Mouse (Mus musculus) c-Kit-positive CD71-positive TER-119-negative erythroid progenitor cells, embryonic 14.5 days (primary cell): ENCODE measurements around the gene Myo10.

Source experiments
- DNase-seq: peaks from one replicate; pipeline ENCODE4 v3.0.0-alpha.2; 2013; ENCODE audit warnings: low read depth

Gene Myo10

DNA sequence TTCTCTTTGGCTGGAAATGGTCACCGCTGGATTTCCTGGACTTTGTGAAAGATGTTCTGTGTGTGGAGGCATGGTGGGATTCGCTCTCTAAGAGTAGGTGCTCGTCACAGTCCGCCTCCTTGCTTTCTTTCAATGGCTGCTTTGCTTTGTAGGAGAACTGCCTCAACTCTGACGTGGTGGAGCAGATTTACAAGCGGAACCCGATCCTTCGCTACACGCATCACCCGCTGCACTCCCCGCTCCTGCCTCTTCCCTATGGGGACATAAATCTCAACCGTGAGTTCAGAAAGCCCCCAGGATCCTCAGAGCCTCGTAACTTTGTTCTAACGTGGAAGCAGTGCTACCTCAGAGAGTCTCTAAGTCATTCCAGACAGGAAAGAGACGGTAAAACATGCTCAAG lies 180.8 kb downstream of the Myo10 start:
- no peak for DNase-seq

- peak; percentile 10 for DNase-seq
Observed at GRCm38 (mm10) chr15:25805336-25806110, 183.2 kb downstream of the Myo10 start.

DNA sequence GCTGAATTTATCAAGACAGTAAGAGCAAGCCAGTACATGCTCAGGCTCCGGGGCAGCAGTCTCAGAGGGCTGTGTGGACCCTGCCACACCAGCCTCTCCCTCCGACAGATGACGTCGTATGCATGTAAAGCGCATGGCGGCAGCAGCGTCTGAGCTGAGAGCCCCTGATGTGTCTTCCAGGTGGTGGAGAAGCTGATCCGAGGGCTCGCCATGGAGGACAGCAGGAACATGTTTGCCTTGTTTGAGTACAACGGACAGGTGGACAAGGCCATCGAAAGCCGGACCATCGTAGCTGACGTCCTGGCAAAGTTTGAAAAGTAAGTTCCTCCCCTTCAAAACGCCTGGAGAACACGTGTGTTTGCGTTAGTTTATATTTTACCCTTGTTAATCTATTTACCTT lies 184.0 kb downstream of the Myo10 start:
- no peak for DNase-seq

- DNase-seq, result no peak
Observed at GRCm38 (mm10) chr15:25806878-25807277, 184.6 kb downstream of the Myo10 start.

GRCm38 (mm10) chr15:25808677-25809460 lies 186.5 kb downstream of the Myo10 start:
- no peak for DNase-seq

DNA sequence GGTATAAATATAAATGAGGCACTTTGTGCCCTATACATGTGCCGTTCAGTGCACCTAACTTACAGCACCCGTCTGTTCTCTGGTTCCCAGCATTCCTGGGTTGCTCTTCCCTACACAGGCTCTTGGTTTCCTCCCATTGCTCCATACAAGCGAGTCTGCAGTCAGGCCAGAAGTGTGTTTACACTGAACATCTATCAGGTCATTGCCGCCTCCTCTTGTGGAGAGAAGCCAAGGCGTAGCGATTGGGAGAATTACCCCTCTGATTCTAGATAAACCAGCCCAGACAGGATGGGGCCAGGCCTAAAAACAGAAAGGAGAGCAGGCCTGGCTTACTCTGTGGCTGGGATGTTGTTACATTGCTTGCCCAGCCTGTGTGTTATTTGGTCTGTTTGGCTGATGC lies 187.3 kb downstream of the Myo10 start:
- DNase-seq, result no peak

GRCm38 (mm10) chr15:25811834-25812250 lies 189.5 kb downstream of the Myo10 start:
- DNase-seq, result no peak

DNA sequence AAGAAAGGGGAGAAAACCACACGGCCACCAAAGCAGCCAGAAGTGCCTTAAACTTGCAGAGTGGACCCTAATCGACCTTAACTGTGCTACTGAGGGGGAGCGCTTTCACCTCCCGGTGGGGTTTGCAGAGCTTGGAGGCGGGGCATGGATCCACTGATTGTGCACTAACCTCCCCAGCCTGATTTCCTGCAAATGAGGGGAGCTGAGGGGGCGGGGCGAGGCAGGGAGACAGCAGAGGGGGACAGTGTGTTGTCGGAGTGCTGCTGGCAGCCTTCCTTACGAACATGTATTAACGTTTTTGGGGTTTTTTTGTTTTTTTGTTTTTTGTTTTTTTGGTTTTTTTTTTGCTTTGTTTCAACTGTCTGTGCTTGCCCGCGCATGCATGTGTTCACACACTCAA lies 190.2 kb downstream of the Myo10 start:
- no peak for DNase-seq

- no peak for DNase-seq
Observed at GRCm38 (mm10) chr15:25814535-25814934, 192.2 kb downstream of the Myo10 start.

DNA sequence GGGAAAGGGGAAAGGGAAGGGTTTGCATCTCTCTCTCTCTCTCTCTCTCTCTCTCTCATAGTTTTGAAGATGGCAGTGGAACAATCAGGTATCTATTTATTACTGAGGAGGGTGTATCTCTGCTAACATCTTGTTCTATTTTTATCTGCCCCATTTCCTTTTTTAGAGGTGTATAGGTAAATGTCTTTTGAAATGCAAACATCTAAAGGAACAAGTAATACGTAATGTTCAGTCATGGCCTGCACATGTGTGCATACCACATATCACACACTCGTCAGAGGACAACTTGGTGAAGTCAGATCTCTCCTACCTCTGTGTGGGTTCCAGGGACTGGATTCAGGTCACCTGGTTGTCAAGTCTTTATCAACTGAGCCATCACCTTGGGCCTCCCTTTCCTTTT lies 194.9 kb downstream of the Myo10 start:
- DNase-seq, result no peak

GRCm38 (mm10) chr15:25821981-25822380 lies 199.7 kb downstream of the Myo10 start:
- DNase-seq, result no peak

DNA sequence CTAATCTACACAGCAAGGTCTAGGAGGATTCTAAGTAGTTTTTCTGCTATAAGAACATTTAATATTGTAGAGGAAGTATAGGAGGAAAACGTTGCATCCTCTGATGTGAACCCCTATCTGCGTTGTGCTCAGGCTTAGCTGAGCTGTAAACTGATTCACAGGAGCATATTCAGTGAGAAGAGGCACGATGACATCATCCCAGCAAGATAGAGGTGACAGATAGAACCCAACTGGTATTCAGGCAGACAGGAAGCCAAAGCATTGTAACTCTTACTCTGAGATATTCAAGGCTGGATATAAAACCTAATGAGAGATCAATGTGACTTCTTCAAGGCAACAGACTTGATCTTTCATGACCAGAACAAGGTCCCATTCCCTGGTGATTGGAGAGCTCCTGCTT lies 200.3 kb downstream of the Myo10 start:
- no peak for DNase-seq

GRCm38 (mm10) chr15:25826531-25826961 lies 204.2 kb downstream of the Myo10 start:
- DNase-seq, result no peak

DNA sequence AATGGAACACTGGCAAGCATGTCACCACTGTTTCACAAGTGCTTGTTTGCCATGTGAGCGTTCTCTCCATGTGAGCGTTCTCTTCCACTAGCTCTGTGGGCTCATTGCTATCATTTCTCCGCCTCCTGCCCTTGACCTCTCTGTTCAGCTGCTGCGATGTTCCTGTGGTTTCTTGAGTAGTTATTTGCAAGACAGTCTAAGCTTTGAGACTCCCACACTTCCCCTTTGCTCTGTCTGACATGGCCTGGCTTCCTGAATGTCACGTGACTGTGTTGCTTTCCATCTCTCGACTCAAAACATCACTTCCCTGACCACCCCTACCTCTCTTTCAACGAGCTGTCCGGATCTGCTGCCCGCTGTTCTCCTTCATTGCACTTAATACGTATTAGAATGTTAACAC lies 206.1 kb downstream of the Myo10 start:
- no peak for DNase-seq

- no peak for DNase-seq
Observed at GRCm38 (mm10) chr15:25830426-25830825, 208.1 kb downstream of the Myo10 start.

DNA sequence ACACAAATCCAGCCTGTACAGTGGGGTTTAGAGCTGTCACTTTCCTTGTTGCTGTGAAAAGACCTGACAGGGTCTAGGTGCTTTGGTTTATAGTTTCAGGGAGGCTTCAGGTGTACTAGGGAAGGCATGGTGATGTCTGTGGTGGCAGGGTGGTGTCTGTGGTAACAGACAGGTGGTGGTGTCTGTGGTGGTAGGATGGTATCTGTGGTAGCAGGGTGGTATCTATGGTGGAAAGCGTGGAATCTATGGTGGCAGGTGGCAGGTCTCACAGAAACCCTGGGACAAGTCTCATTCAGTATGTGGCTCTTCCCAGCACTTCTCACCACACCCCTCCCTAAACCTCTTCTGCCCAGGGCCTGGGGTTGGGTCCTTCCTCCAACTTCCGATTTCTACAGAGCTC lies 212.0 kb downstream of the Myo10 start:
- no peak for DNase-seq

DNA sequence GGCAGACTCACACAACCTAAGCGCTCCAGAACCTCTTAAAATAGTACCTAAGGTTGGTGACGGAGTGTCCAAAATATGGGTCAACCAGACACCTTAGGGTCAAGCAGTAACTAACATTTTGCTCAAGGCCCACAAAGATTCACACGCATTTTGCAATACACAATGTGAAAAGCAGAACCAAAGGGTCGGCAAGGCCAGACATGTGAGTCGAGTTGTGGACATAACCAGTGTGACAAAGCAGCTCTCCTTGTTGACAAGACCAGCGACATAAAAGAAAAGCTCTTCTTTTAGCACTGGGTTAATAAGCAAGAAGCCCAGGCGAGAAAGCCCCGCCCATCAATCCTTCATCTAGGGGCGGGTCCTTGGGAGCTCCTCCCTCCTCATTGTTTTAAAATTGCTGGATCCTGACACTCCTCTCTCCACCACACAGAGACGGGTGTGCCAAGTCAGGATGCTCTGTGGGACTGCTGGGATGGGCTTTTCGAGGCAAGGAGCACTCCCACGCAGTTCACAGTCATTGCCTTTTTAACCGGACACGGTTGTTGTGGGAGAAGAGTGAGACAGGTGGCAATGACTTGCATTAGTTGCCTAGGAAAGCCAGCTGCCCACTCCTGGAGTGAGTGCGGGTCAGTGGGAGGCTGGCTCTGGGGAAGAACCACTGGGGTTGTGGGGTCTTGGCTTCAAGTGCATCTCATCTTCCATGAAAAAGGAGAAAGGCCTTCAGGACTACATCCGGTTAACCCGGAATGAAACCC lies 212.8 kb downstream of the Myo10 start:
- DNase-seq, result no peak

- no peak for DNase-seq
Observed at GRCm38 (mm10) chr15:25842462-25843085, 220.2 kb downstream of the Myo10 start.

DNA sequence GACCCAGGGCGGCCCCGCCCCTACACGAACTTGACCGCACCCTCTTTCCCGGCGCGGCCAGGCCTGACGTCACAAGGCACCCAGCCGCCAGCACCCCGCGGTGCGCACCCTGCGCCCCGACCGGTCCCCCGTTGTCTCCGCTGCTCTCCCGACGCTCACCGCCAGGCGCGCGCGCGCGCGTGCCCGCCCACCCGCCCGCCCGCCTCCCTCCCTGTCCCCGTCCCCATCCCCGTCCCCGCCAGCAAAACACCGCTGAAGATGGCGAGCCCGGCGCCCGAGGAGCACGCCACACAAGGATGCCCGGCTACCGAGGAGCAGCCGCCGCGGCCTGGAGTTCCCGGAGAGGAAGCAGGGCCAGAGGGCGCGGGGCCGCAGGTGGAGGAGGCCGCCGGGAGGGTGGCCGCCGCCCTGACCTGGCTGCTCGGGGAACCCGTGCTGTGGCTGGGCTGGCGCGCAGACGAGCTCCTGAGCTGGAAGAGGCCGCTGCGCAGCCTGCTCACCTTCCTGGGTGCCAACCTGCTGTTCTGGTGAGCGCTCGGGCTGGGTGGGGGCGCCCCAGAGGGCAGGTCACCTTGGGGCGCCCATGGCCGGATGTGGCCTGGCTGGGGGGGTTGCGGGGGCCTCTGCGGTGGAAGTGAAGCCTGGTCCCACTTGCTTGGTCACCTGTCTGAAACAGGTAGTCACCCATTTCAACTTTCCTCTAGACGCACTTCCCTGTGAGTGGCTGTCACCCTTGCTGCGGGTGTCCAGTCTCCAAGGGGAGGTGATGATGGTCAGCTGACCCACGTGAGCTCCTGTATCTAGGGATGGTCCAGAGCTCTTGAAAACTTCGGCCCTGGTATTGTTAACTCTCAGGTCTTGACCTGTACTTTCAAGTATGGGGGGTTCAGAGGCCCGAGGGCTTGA lies 221.0 kb downstream of the Myo10 start, which contains the start of gene Retreg1:
Gene Retreg1, plus strand, starts transcription at position 95 of the 906 bp plus-strand sequence.
- peak; percentile 28 for DNase-seq

DNA sequence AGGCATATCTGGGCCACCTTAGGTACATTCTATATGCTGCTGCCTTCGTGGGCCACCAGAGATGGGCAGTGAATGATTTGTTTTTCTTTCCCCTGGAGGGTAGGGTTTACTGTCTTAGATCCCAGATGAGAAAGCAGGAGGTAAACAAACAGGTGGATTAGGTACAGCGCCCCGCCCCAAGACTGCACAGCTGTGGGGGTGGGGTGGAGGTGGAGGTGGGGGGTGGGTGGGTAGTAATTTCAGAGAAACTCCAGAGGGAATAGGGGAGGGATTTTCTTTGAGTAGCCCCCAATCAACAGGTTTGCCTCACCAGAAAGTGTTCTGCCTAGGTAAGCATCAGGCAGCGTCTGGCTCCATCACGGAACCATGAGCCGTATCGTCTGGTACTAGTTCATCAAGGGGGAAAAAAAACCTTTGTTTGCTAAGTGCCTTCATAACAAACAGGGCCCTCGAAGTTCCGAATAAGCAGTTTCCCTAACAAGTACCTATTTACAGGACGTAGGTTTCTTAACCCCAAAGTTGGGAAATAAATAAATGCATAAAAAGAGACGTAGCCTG lies 221.8 kb downstream of the Myo10 start:
- DNase-seq, result no peak

DNA sequence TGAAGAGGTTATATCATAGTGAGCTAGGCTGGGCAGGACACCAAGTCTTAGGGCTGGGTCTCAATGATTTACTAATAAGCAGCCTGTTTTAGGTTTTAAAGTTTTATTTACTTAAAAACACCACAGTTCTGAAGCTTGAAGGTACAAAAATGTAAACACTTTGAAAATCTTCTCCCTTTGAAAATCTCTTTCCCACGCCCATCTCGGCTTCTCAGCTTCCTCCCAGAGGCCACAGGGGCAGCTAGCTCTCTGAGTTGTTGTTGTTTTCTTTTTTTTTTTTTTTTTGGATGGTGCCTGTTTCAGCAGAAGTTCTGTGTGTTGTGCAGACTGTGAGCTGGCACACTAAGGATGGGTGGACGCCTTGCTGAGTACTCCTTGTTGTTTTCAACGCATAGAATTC lies 222.4 kb downstream of the Myo10 start:
- no peak for DNase-seq
